Mouse (Mus musculus) cortical plate, adult 2 months (tissue): Measurements from ENCODE around the gene Clec1b. TPM values are rescaled to one million over a fixed set of nuclear protein-coding genes. Genes with fewer than 3 reads are reported as not detected.

Experiments
- H3K27ac ChIP-seq: fragments of 200-500 bp; 2 replicates; pipeline ENCODE4 v1.5.1; 2012; ENCODE audit warnings: low read length, control low read depth, inconsistent platforms; ENCODE audit not compliant: insufficient read depth
- H3K4me1 ChIP-seq: fragments of 200-500 bp; 2 replicates; pipeline ENCODE4 v1.6.1; 2011; ENCODE audit warnings: low read length; ENCODE audit not compliant: control insufficient read depth, insufficient read depth
- H3K4me3 ChIP-seq: fragments of 200-500 bp; 2 replicates; pipeline ENCODE4 v1.5.1; 2011; ENCODE audit warnings: mild to moderate bottlenecking, low read length, control low read depth; ENCODE audit not compliant: insufficient read depth
- CTCF ChIP-seq: fragments of 200-500 bp; IDR thresholded peaks from 2 replicates; pipeline ENCODE4 v1.5.1; 2011; ENCODE audit warnings: mild to moderate bottlenecking, control low read depth, low read length; ENCODE audit not compliant: insufficient read depth; ENCODE audit errors: extremely low read depth
- POLR2A ChIP-seq: fragments of 200-500 bp; IDR thresholded peaks from 2 replicates; pipeline ENCODE4 v1.6.1; 2011; ENCODE audit warnings: mild to moderate bottlenecking, low read length, control low read depth; ENCODE audit not compliant: insufficient read depth; ENCODE audit errors: extremely low read depth
- polyA plus RNA-seq: library from polyadenylated mRNA; depleted of rRNA; stranded (reverse); fragments of >200 nt; gene quantifications from 2 replicates; pipeline ENCODE4 v1.2.3, GENCODE M21; 2012; rRNA removed

The Clec1b gene
- polyA plus RNA-seq = 0.10 TPM in 1 of 2 replicates, not detected in the other

GRCm38 (mm10) chr6:129396997-129397396 is at the start of gene Clec1b:
Gene Clec1b (plus strand): TSS chr6:129397297.
- no peak for TF ChIP-seq POLR2A
- TF ChIP-seq CTCF = no peak
- Histone ChIP-seq H3K4me3 (no peak within 1 kb of the TSS), H3K27ac (no peak within 1 kb of the TSS), H3K4me1 (no peaks in the 10 kb centered on the region)

- no peak for TF ChIP-seq POLR2A
- no peaks in the 10 kb centered on the region for H3K4me1 ChIP-seq
- H3K27ac ChIP-seq = no peak overlapping the region
- no peak overlapping the region for H3K4me3 ChIP-seq
These were observed 47.4 kb upstream of the Clec1b start for GRCm38 (mm10) chr6:129349524-129350352.

GRCm38 (mm10) chr6:129351091-129351490 is 46.0 kb upstream of the Clec1b start:
- no peaks in the 10 kb centered on the region for H3K4me1 ChIP-seq
- TF ChIP-seq POLR2A = no peak
- TF ChIP-seq CTCF = no peak
- no peak overlapping the region for H3K27ac ChIP-seq
- no peak overlapping the region for H3K4me3 ChIP-seq

GRCm38 (mm10) chr6:129355774-129356173 is 41.3 kb upstream of the Clec1b start:
- H3K27ac ChIP-seq = no peak overlapping the region
- TF ChIP-seq CTCF (no peak), POLR2A (no peak)
- H3K4me1 ChIP-seq = no peaks in the 10 kb centered on the region
- no peak overlapping the region for H3K4me3 ChIP-seq

- H3K4me3 ChIP-seq = no peak overlapping the region
- H3K4me1 ChIP-seq = no peaks in the 10 kb centered on the region
- TF ChIP-seq POLR2A (no peak), CTCF (no peak)
- H3K27ac ChIP-seq = no peak overlapping the region
These were observed 40.7 kb upstream of the Clec1b start for GRCm38 (mm10) chr6:129356430-129356829.

GRCm38 (mm10) chr6:129359515-129359914 is 37.6 kb upstream of the Clec1b start:
- Histone ChIP-seq H3K27ac (no peak overlapping the region), H3K4me1 (no peaks in the 10 kb centered on the region), H3K4me3 (no peak overlapping the region)
- TF ChIP-seq POLR2A (no peak), CTCF (no peak)

GRCm38 (mm10) chr6:129363942-129364341 is 33.2 kb upstream of the Clec1b start:
- no peak overlapping the region for H3K27ac ChIP-seq
- H3K4me3 ChIP-seq = no peak overlapping the region
- H3K4me1 ChIP-seq = no peaks in the 10 kb centered on the region
- TF ChIP-seq POLR2A (no peak), CTCF (no peak)

GRCm38 (mm10) chr6:129365959-129366359 is 31.1 kb upstream of the Clec1b start:
- no peak overlapping the region for H3K27ac ChIP-seq
- TF ChIP-seq POLR2A (no peak), CTCF (peak; percentile 70)
- H3K4me3 ChIP-seq = no peak overlapping the region
- no peaks in the 10 kb centered on the region for H3K4me1 ChIP-seq

- H3K4me1 ChIP-seq = no peaks in the 10 kb centered on the region
- no peak overlapping the region for H3K27ac ChIP-seq
- TF ChIP-seq CTCF = no peak
- no peak for TF ChIP-seq POLR2A
- H3K4me3 ChIP-seq = no peak overlapping the region
These were observed 27.5 kb upstream of the Clec1b start for GRCm38 (mm10) chr6:129369374-129370132.

- Histone ChIP-seq H3K27ac (no peak overlapping the region), H3K4me1 (no peaks in the 10 kb centered on the region), H3K4me3 (no peak overlapping the region)
- TF ChIP-seq CTCF = no peak
- TF ChIP-seq POLR2A = no peak
These were observed 22.1 kb upstream of the Clec1b start for GRCm38 (mm10) chr6:129374937-129375471.
